Mouse (Mus musculus): ENCODE measurements around the gene Stx12. TPM values are rescaled to one million over a fixed set of nuclear protein-coding genes. Genes with fewer than 3 reads are reported as not detected.
"Not testable (repeated sequence)": the region's sequence is repeated elsewhere in the genome, so short reads cannot be mapped to it uniquely, and the experiment has no call there.

The Stx12 gene
- polyA plus RNA-seq (2016; fragmentation: Nextera tagmentation; extraction: Ambion mirVana): 99.1 and 99.2 TPM in 2 replicates

GRCm38 (mm10) chr4:132884064-132884843, at the start of gene Stx12:
Gene Stx12, minus strand, starts transcription at chr4:132884509.
- peak within 1 kb of the TSS; percentile 85 for H3K9ac ChIP-seq (replicated peaks)
- no peaks in the 10 kb centered on the region for H3K27me3 ChIP-seq
- H3K27ac ChIP-seq (replicated peaks): peak within 1 kb of the TSS; percentile 81
- ATAC-seq (ENCODE audit: low FRiP score, low read depth): peak; percentile 96
- H3K9me3 ChIP-seq: no peaks in the 10 kb centered on the region
- peaks cover 5% of the 10 kb centered on the region; the same call in 1 of the 2 replicates for H3K36me3 ChIP-seq
- WGBS: under 1% methylated on average over 72 of the region's 72 CpGs
- peak within 1 kb of the TSS; percentile 85 for H3K4me2 ChIP-seq (replicated peaks)
- H3K4me1 ChIP-seq: peaks cover 19% of the 10 kb centered on the region
- peak within 1 kb of the TSS; percentile 89 for H3K4me3 ChIP-seq

GRCm38 (mm10) chr4:132932752-132933404, 48.6 kb upstream of the Stx12 start:
- Histone ChIP-seq H3K27me3 (peaks cover 3% of the 10 kb centered on the region), H3K9me3 (no peaks in the 10 kb centered on the region), H3K4me1 (peaks cover 11% of the 10 kb centered on the region; the same call in 1 of the 2 replicates), H3K36me3 (no peaks in the 10 kb centered on the region), H3K4me2 (replicated peaks) (no peak overlapping the region), H3K4me3 (no peak overlapping the region), H3K27ac (replicated peaks) (no peak overlapping the region), H3K9ac (replicated peaks) (no peak overlapping the region)
- 85% methylated on average over 4 of the region's 4 CpGs for WGBS
- ATAC-seq (ENCODE audit: low FRiP score, low read depth): no peak

GRCm38 (mm10) chr4:132930784-132931183, 46.5 kb upstream of the Stx12 start:
- Histone ChIP-seq H3K9me3 (no peaks in the 10 kb centered on the region), H3K4me2 (replicated peaks) (no peak overlapping the region), H3K36me3 (no peaks in the 10 kb centered on the region), H3K27ac (replicated peaks) (no peak overlapping the region), H3K4me1 (peaks cover 11% of the 10 kb centered on the region; the same call in 1 of the 2 replicates), H3K27me3 (peaks cover 3% of the 10 kb centered on the region), H3K4me3 (no peak overlapping the region), H3K9ac (replicated peaks) (no peak overlapping the region)
- no peak for ATAC-seq (ENCODE audit: low FRiP score, low read depth)
- WGBS: 7% methylated on average over 8 of the region's 8 CpGs

- WGBS: 67% methylated on average over 2 of the region's 2 CpGs
- not testable (repeated sequence) for H3K9ac ChIP-seq (replicated peaks); H3K27ac ChIP-seq (replicated peaks); H3K36me3 ChIP-seq; H3K4me1 ChIP-seq; H3K9me3 ChIP-seq; ATAC-seq (ENCODE audit: low FRiP score, low read depth); H3K27me3 ChIP-seq; H3K4me3 ChIP-seq; H3K4me2 ChIP-seq (replicated peaks)
These were observed 42.2 kb upstream of the Stx12 start for GRCm38 (mm10) chr4:132926520-132926919.

GRCm38 (mm10) chr4:132922558-132923008, 38.3 kb upstream of the Stx12 start, which contains the start of gene Fam76a:
Gene Fam76a, minus strand, starts transcription at chr4:132922558.
- under 1% methylated on average over 52 of the region's 53 CpGs for WGBS
- Histone ChIP-seq H3K4me1 (peaks cover 11% of the 10 kb centered on the region), H3K4me3 (peak within 1 kb of the TSS; percentile 98), H3K9ac (replicated peaks) (peak within 1 kb of the TSS; percentile 94), H3K36me3 (peaks cover 14% of the 10 kb centered on the region), H3K4me2 (replicated peaks) (peak within 1 kb of the TSS; percentile 77), H3K27ac (replicated peaks) (peak within 1 kb of the TSS; percentile 86), H3K27me3 (no peaks in the 10 kb centered on the region), H3K9me3 (no peaks in the 10 kb centered on the region)
- peak; percentile 99 for ATAC-seq (ENCODE audit: low FRiP score, low read depth)

GRCm38 (mm10) chr4:132922061-132922530, 37.8 kb upstream of the Stx12 start:
- peak overlapping the region; percentile 86 for H3K27ac ChIP-seq (replicated peaks)
- peak overlapping the region; percentile 98 for H3K4me3 ChIP-seq
- H3K36me3 ChIP-seq: peaks cover 16% of the 10 kb centered on the region
- ATAC-seq (ENCODE audit: low FRiP score, low read depth): peak; percentile 55; the same call in 1 of the 2 replicates
- peaks cover 11% of the 10 kb centered on the region for H3K4me1 ChIP-seq
- under 1% methylated on average over 50 of the region's 50 CpGs for WGBS
- H3K9me3 ChIP-seq: no peaks in the 10 kb centered on the region
- H3K4me2 ChIP-seq (replicated peaks): peak overlapping the region; percentile 77
- H3K9ac ChIP-seq (replicated peaks): peak overlapping the region; percentile 94
- no peaks in the 10 kb centered on the region for H3K27me3 ChIP-seq

GRCm38 (mm10) chr4:132921488-132921887, 37.2 kb upstream of the Stx12 start:
- Histone ChIP-seq H3K9me3 (no peaks in the 10 kb centered on the region), H3K9ac (replicated peaks) (peak overlapping the region; percentile 94), H3K4me2 (replicated peaks) (peak overlapping the region; percentile 77), H3K27me3 (no peaks in the 10 kb centered on the region), H3K27ac (replicated peaks) (no peak overlapping the region; the same call in 1 of the 2 replicates), H3K4me3 (peak overlapping the region; percentile 98), H3K36me3 (peaks cover 20% of the 10 kb centered on the region), H3K4me1 (peaks cover 11% of the 10 kb centered on the region)
- ATAC-seq (ENCODE audit: low FRiP score, low read depth): no peak
- 45% methylated on average over 12 of the region's 12 CpGs for WGBS

- H3K4me3 ChIP-seq: no peak overlapping the region
- H3K36me3 ChIP-seq: peaks cover 31% of the 10 kb centered on the region
- WGBS: 87% methylated on average over 4 of the region's 4 CpGs
- H3K27ac ChIP-seq (replicated peaks): no peak overlapping the region
- no peak overlapping the region for H3K9ac ChIP-seq (replicated peaks)
- no peaks in the 10 kb centered on the region for H3K9me3 ChIP-seq
- peaks cover 11% of the 10 kb centered on the region for H3K4me1 ChIP-seq
- no peak overlapping the region for H3K4me2 ChIP-seq (replicated peaks)
- H3K27me3 ChIP-seq: no peaks in the 10 kb centered on the region
- ATAC-seq (ENCODE audit: low FRiP score, low read depth): no peak
These were observed 35.9 kb upstream of the Stx12 start for GRCm38 (mm10) chr4:132920171-132920570.

- H3K4me3 ChIP-seq; H3K9ac ChIP-seq (replicated peaks); H3K9me3 ChIP-seq; H3K4me2 ChIP-seq (replicated peaks); H3K27ac ChIP-seq (replicated peaks); ATAC-seq (ENCODE audit: low FRiP score, low read depth); H3K27me3 ChIP-seq: not testable (repeated sequence)
- WGBS: 85% methylated on average over 6 of the region's 6 CpGs
- H3K4me1 ChIP-seq: peaks cover 11% of the 10 kb centered on the region
- H3K36me3 ChIP-seq: peaks cover 44% of the 10 kb centered on the region
These were observed 34.2 kb upstream of the Stx12 start for GRCm38 (mm10) chr4:132918493-132918892.

GRCm38 (mm10) chr4:132912156-132912555, 27.8 kb upstream of the Stx12 start:
- H3K4me1 ChIP-seq: no peaks in the 10 kb centered on the region
- no peak overlapping the region for H3K9ac ChIP-seq (replicated peaks)
- H3K9me3 ChIP-seq: no peaks in the 10 kb centered on the region
- H3K4me2 ChIP-seq (replicated peaks): no peak overlapping the region
- no peaks in the 10 kb centered on the region for H3K27me3 ChIP-seq
- no peak for ATAC-seq (ENCODE audit: low FRiP score, low read depth)
- H3K27ac ChIP-seq (replicated peaks): no peak overlapping the region
- peaks cover 79% of the 10 kb centered on the region for H3K36me3 ChIP-seq
- no peak overlapping the region for H3K4me3 ChIP-seq
- WGBS: 88% methylated on average over 6 of the region's 6 CpGs

- H3K9me3 ChIP-seq: no peaks in the 10 kb centered on the region
- no peaks in the 10 kb centered on the region for H3K27me3 ChIP-seq
- H3K4me2 ChIP-seq (replicated peaks): no peak overlapping the region
- ATAC-seq (ENCODE audit: low FRiP score, low read depth): no peak
- no peak overlapping the region for H3K9ac ChIP-seq (replicated peaks)
- no peaks in the 10 kb centered on the region for H3K4me1 ChIP-seq
- H3K4me3 ChIP-seq: no peak overlapping the region
- WGBS: 92% methylated on average over 5 of the region's 5 CpGs
- peaks cover 69% of the 10 kb centered on the region for H3K36me3 ChIP-seq
- H3K27ac ChIP-seq (replicated peaks): no peak overlapping the region
These were observed 21.6 kb upstream of the Stx12 start for GRCm38 (mm10) chr4:132905843-132906360.
